Mouse (Mus musculus) forebrain, embryonic 10.5 days (tissue): ENCODE measurements around the gene Ttf1. TPM values are rescaled to one million over a fixed set of nuclear protein-coding genes. Genes with fewer than 3 reads are reported as not detected.

Experiments
- DNase-seq: peaks from one replicate; pipeline ENCODE4 v3.0.0-alpha.2; 2017; ENCODE audit warnings: low spot score; ENCODE audit errors: extremely low spot score
- H3K27ac ChIP-seq: fragments of 300-500 bp; sonication (generic); 2 replicates; pipeline ENCODE4 v1.5.1; 2016; ENCODE audit warnings: mild to moderate bottlenecking
- H3K27me3 ChIP-seq: fragments of 300-500 bp; sonication (generic); 2 replicates; pipeline ENCODE4 v1.6.1; 2016; ENCODE audit warnings: mild to moderate bottlenecking; ENCODE audit not compliant: poor library complexity, severe bottlenecking
- H3K36me3 ChIP-seq: fragments of 300-500 bp; sonication (generic); replicated peaks from 2 replicates; pipeline ENCODE4 v1.6.1; 2016; ENCODE audit warnings: mild to moderate bottlenecking, moderate library complexity
- H3K4me1 ChIP-seq: fragments of 300-500 bp; sonication (generic); 2 replicates; pipeline ENCODE4 v1.6.1; 2016
- H3K4me3 ChIP-seq: fragments of 300-500 bp; sonication (generic); 2 replicates; pipeline ENCODE4 v1.5.1; 2016; ENCODE audit warnings: mild to moderate bottlenecking, moderate library complexity
- H3K9me3 ChIP-seq: fragments of 300-500 bp; sonication (generic); 2 replicates; pipeline ENCODE4 v1.6.1; 2016; ENCODE audit warnings: mild to moderate bottlenecking, moderate library complexity
- WGBS: fragments of 180-500 bp; shearing (Covaris S2); methylation state at CpG from one replicate; pipeline ENCODE4 v1.1.7; 2016; 5-methylcytosine and 5-hydroxymethylcytosine counted together
- polyA plus RNA-seq: library from polyadenylated mRNA; unstranded; fragments of >200 nt; fragmentation: Nextera tagmentation; extraction: Ambion mirVana; gene quantifications from 2 replicates; pipeline ENCODE4 v1.2.1, GENCODE M21; 2016

Ttf1 gene
- polyA plus RNA-seq, 1 experiment from 2014 or later, result 11.4 TPM

GRCm38 (mm10) chr2:29040594-29041476 lies 19.2 kb upstream of the Ttf1 start:
- Histone ChIP-seq H3K27me3 (peaks cover 100% of the 10 kb centered on the region), H3K4me3 (peak overlapping the region; percentile 23; the same call in 1 of the 2 replicates)
- WGBS, result under 1% methylated on average over 18 of the region's 18 CpGs

GRCm38 (mm10) chr2:29041477-29041768 lies 18.6 kb upstream of the Ttf1 start:
- Histone ChIP-seq H3K4me3 (peak overlapping the region; percentile 23; the same call in 1 of the 2 replicates), H3K27me3 (peaks cover 100% of the 10 kb centered on the region)

More at GRCm38 (mm10) chr2:29040594-29041476, 19.2 kb upstream of the Ttf1 start:
- Histone ChIP-seq H3K27ac (peak overlapping the region; percentile 45), H3K9me3 (no peaks in the 10 kb centered on the region), H3K36me3 (no peaks in the 10 kb centered on the region), H3K4me1 (peaks cover 42% of the 10 kb centered on the region)
- peak; percentile 44 for DNase-seq

DNA sequence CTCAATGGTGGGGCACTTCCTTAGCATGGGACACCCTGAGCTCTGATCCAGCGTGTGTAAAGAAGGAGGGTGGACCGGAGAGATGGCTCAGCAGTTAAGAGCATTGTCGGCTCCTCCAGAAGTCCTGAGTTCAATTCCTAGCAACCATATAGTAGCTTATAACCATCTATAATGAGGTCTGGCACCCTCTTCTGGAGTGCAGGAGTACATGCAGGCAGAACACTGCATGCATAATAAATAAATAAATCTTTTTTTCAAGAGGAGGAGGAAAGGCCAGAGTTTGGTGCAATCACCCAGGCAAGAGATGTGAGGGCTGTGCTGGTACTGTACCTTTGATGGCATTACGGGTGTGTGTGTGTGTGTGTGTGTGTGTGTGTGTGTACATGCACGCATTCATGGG lies 17.9 kb upstream of the Ttf1 start:
- Histone ChIP-seq H3K27ac (peak overlapping the region; percentile 45; the same call in 1 of the 2 replicates), H3K9me3 (no peaks in the 10 kb centered on the region), H3K4me1 (peaks cover 52% of the 10 kb centered on the region), H3K36me3 (no peaks in the 10 kb centered on the region), H3K4me3 (no peak overlapping the region), H3K27me3 (peaks cover 100% of the 10 kb centered on the region)
- no peak for DNase-seq
- 75% methylated on average over 5 of the region's 5 CpGs for WGBS

More at GRCm38 (mm10) chr2:29041477-29041768, 18.6 kb upstream of the Ttf1 start:
- Histone ChIP-seq H3K9me3 (no peaks in the 10 kb centered on the region), H3K4me1 (peaks cover 48% of the 10 kb centered on the region), H3K27ac (peak overlapping the region; percentile 45), H3K36me3 (no peaks in the 10 kb centered on the region)
- no peak for DNase-seq
- 8% methylated on average over 8 of the region's 8 CpGs for WGBS

GRCm38 (mm10) chr2:29046151-29046550 lies 13.9 kb upstream of the Ttf1 start:
- H3K4me3 ChIP-seq, result peak overlapping the region; percentile 18; the same call in 1 of the 2 replicates
- H3K27me3 ChIP-seq, result peaks cover 100% of the 10 kb centered on the region
- no peak overlapping the region for H3K27ac ChIP-seq
- no peaks in the 10 kb centered on the region for H3K36me3 ChIP-seq
- H3K9me3 ChIP-seq, result no peaks in the 10 kb centered on the region
- DNase-seq, result peak; percentile 35
- WGBS, result 14% methylated on average over 16 of the region's 16 CpGs
- peaks cover 37% of the 10 kb centered on the region for H3K4me1 ChIP-seq

- H3K4me1 ChIP-seq, result peaks cover 22% of the 10 kb centered on the region
- 73% methylated on average over 5 of the region's 5 CpGs for WGBS
- H3K27me3 ChIP-seq, result peaks cover 99% of the 10 kb centered on the region
Measured at GRCm38 (mm10) chr2:29051932-29052331, 8.1 kb upstream of the Ttf1 start.

GRCm38 (mm10) chr2:29052943-29053454 lies 7.1 kb upstream of the Ttf1 start:
- 31% methylated on average over 4 of the region's 4 CpGs for WGBS
- H3K4me1 ChIP-seq, result peaks cover 22% of the 10 kb centered on the region
- peaks cover 99% of the 10 kb centered on the region for H3K27me3 ChIP-seq
- H3K27ac ChIP-seq, result no peak overlapping the region
- peak; percentile 51 for DNase-seq
- no peaks in the 10 kb centered on the region for H3K36me3 ChIP-seq
- H3K9me3 ChIP-seq, result no peaks in the 10 kb centered on the region
- H3K4me3 ChIP-seq, result no peak overlapping the region

More at GRCm38 (mm10) chr2:29051932-29052331, 8.1 kb upstream of the Ttf1 start:
- no peaks in the 10 kb centered on the region for H3K9me3 ChIP-seq
- H3K27ac ChIP-seq, result no peak overlapping the region
- no peak for DNase-seq
- no peak overlapping the region for H3K4me3 ChIP-seq
- H3K36me3 ChIP-seq, result no peaks in the 10 kb centered on the region

GRCm38 (mm10) chr2:29053802-29054544 lies 6.1 kb upstream of the Ttf1 start:
- H3K4me1 ChIP-seq, result peaks cover 22% of the 10 kb centered on the region
- H3K36me3 ChIP-seq, result no peaks in the 10 kb centered on the region
- no peaks in the 10 kb centered on the region for H3K9me3 ChIP-seq
- 4% methylated on average over 20 of the region's 20 CpGs for WGBS
- no peak overlapping the region for H3K27ac ChIP-seq
- peak; percentile 74 for DNase-seq
- peak overlapping the region; percentile 63 for H3K4me3 ChIP-seq
- peaks cover 98% of the 10 kb centered on the region for H3K27me3 ChIP-seq

- no peaks in the 10 kb centered on the region for H3K36me3 ChIP-seq
- peak overlapping the region; percentile 90 for H3K27ac ChIP-seq
Measured at GRCm38 (mm10) chr2:29054545-29054935, 5.5 kb upstream of the Ttf1 start.

DNA sequence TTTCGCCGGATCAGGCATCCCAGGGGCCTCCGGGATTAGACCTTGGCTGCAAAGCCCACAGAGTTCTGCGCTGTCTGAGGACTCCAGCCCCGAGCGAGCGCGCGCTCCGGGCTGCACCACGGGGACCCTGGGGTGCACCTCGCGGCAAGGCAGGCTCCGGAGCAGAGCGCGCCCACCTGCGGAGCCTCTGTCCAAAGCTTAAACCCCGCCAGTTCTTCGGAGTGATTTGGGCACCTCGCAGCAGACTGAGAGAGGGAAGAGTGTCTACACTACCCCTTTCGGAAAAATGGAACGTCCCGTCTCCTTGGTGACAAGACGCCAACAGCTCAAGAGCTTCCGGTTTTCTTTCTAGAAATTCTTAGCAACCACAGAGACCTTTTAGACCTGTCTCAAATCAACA lies 5.1 kb upstream of the Ttf1 start, which contains the start of gene Cfap77:
Cfap77 (minus strand) TSS at position 76 of the 400 bp plus-strand sequence.
- peak within 1 kb of the TSS; percentile 63 for H3K4me3 ChIP-seq
- DNase-seq, result peak; percentile 66
- H3K27me3 ChIP-seq, result peaks cover 89% of the 10 kb centered on the region
- H3K4me1 ChIP-seq, result peaks cover 26% of the 10 kb centered on the region
- H3K27ac ChIP-seq, result peak within 1 kb of the TSS; percentile 90
- under 1% methylated on average over 25 of the region's 25 CpGs for WGBS
- no peaks in the 10 kb centered on the region for H3K36me3 ChIP-seq
- no peaks in the 10 kb centered on the region for H3K9me3 ChIP-seq

More at GRCm38 (mm10) chr2:29054545-29054935, 5.5 kb upstream of the Ttf1 start:
- peaks cover 94% of the 10 kb centered on the region for H3K27me3 ChIP-seq
- peak overlapping the region; percentile 63 for H3K4me3 ChIP-seq
- no peaks in the 10 kb centered on the region for H3K9me3 ChIP-seq
- peak; percentile 41 for DNase-seq
- WGBS, result 2% methylated on average over 30 of the region's 30 CpGs
- H3K4me1 ChIP-seq, result peaks cover 22% of the 10 kb centered on the region

DNA sequence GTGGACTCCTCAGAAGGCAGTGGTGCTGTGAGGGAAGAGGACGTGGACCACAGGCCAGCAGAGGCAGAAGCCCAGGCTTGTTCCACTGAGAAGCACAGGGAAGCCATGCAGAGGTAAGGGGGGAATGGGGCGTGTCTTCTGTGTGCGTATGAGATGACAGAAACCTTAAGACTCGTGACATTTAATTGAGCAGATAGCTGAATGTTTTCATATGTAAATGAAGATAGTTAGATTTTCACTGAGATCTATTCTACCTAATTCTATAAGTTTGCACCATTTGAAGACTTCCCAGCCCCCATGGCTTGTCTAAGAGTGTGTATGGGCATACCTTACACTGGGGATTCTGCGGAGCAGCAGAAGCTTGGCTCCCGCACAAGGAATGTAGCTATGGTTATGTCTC lies 5.7 kb downstream of the Ttf1 start:
- H3K4me1 ChIP-seq, result peaks cover 7% of the 10 kb centered on the region
- H3K27ac ChIP-seq, result no peak overlapping the region
- no peaks in the 10 kb centered on the region for H3K9me3 ChIP-seq
- H3K36me3 ChIP-seq, result peaks cover 58% of the 10 kb centered on the region
- no peak overlapping the region for H3K4me3 ChIP-seq
- no peaks in the 10 kb centered on the region for H3K27me3 ChIP-seq
- WGBS, result 88% methylated on average over 6 of the region's 6 CpGs
- DNase-seq, result no peak

DNA sequence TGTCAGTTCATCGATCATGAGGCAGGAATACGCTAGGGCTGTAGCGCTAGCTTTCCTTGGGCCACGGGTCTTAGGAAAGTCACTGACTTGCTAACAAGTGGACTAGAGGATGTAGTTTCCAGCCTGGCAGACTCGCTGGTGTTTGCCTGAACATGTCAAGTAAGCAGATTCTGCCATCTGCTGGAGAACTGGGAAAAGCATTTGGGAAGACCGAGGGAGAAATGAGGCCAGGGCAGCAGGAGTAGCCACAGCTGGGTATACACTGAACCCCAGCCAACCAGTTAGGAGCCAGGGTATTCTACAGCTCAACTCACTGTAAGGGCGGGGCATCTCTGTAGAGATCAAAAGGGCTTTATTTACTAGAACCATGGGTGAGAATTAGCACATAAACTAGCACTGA lies 6.3 kb downstream of the Ttf1 start:
- no peaks in the 10 kb centered on the region for H3K9me3 ChIP-seq
- H3K4me1 ChIP-seq, result peaks cover under 1% of the 10 kb centered on the region
- DNase-seq, result no peak
- WGBS, result 63% methylated on average over 7 of the region's 7 CpGs
- H3K4me3 ChIP-seq, result no peak overlapping the region
- H3K27ac ChIP-seq, result no peak overlapping the region
- H3K27me3 ChIP-seq, result no peaks in the 10 kb centered on the region
- peaks cover 64% of the 10 kb centered on the region for H3K36me3 ChIP-seq

DNA sequence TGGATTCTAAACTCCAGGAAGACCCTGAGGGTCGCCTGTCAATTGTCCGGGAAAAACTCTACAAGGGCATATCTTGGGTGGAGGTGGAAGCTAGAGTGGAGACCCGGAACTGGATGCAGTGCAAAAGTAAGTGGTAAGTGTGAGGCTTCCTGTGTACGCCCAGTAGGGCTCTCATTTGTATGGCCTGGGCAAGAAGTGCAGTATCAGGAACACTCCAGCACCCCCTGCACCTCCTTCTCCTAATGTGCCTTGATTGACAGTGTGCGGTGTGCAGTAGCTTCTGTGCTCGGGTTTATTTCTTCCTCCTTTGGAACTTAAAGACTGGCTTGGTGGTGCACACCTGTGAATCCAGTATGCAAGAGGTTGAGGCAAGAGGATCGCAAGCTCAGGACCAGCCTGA lies 14.6 kb downstream of the Ttf1 start:
- 95% methylated on average over 7 of the region's 7 CpGs for WGBS
- no peak for DNase-seq
- no peaks in the 10 kb centered on the region for H3K4me1 ChIP-seq
- H3K27ac ChIP-seq, result no peak overlapping the region
- peaks cover 95% of the 10 kb centered on the region for H3K36me3 ChIP-seq
- H3K9me3 ChIP-seq, result no peaks in the 10 kb centered on the region
- H3K4me3 ChIP-seq, result no peak overlapping the region
- H3K27me3 ChIP-seq, result no peaks in the 10 kb centered on the region
